Mouse (Mus musculus) MEL (cell line): ENCODE measurements around the gene Sergef. TPM values are rescaled to one million over a fixed set of nuclear protein-coding genes. Genes with fewer than 3 reads are reported as not detected.

ENCODE experiments used
- DNase-seq: peaks from one replicate; pipeline ENCODE4 v3.0.0; 2011; ENCODE audit warnings: low read depth, low spot score
- H3K27ac ChIP-seq: 2 replicates; pipeline ENCODE4 v1.5.1; 2012; ENCODE audit warnings: low read depth, mild to moderate bottlenecking, control low read depth, low read length, moderate library complexity; ENCODE audit not compliant: control insufficient read depth
- H3K27me3 ChIP-seq, 2 experiments: fragments of 150-350 bp in 1 of 2; sonication (generic) in 1 of 2; 2 replicates each; pipeline ENCODE4 v1.6.1; 2012; ENCODE audit warnings: low read length in 2 of 2, mild to moderate bottlenecking in 2 of 2, improper control_type of control experiment in 1 of 2, moderate library complexity in 1 of 2; ENCODE audit not compliant: insufficient read depth in 2 of 2, control insufficient read depth in 1 of 2
- H3K36me3 ChIP-seq, 2 experiments: 2 replicates each; pipeline ENCODE4 v1.6.1; 2012 to 2014; ENCODE audit warnings: low read length in 2 of 2, improper control_type of control experiment in 1 of 2, inconsistent platforms in 1 of 2, mild to moderate bottlenecking in 1 of 2; ENCODE audit not compliant: insufficient read depth in 2 of 2, control insufficient read depth in 1 of 2
- H3K4me1 ChIP-seq, 2 experiments: fragments of 150-350 bp in 1 of 2; sonication (generic) in 1 of 2; 2 replicates each; pipeline ENCODE4 v1.6.1; 2012; ENCODE audit warnings: low read length in 2 of 2, improper control_type of control experiment in 1 of 2, mild to moderate bottlenecking in 1 of 2; ENCODE audit not compliant: insufficient read depth in 2 of 2, control insufficient read depth in 1 of 2
- H3K4me3 ChIP-seq, 2 experiments: fragments of 150-350 bp in 1 of 2; sonication (generic) in 1 of 2; 2 replicates each; pipeline ENCODE4 v1.5.1; 2012; ENCODE audit warnings: low read depth in 2 of 2, low read length in 2 of 2, mild to moderate bottlenecking in 2 of 2, moderate library complexity in 2 of 2, control low read depth in 1 of 2, improper control_type of control experiment in 1 of 2; ENCODE audit not compliant: control insufficient read depth in 1 of 2, insufficient read depth in 1 of 2
- H3K79me2 ChIP-seq: 2 replicates; pipeline ENCODE4 v1.6.1; 2012; ENCODE audit warnings: mild to moderate bottlenecking, low read length, moderate library complexity; ENCODE audit not compliant: control insufficient read depth, poor library complexity, insufficient read depth
- H3K9ac ChIP-seq: 2 replicates; pipeline ENCODE4 v1.6.1; 2012; ENCODE audit warnings: low read depth, mild to moderate bottlenecking, control low read depth, low read length, moderate library complexity; ENCODE audit not compliant: control insufficient read depth, poor library complexity, severe bottlenecking
- H3K9me3 ChIP-seq: fragments of 150-350 bp; sonication (generic); replicated peaks from 2 replicates; pipeline ENCODE4 v1.6.1; 2012; ENCODE audit warnings: mild to moderate bottlenecking, low read length, improper control_type of control experiment, moderate library complexity; ENCODE audit not compliant: insufficient read depth
- CHD2 ChIP-seq: IDR thresholded peaks from 2 replicates; pipeline ENCODE4 v1.6.1; 2011; ENCODE audit warnings: low read length, improper control_type of control experiment
- E2F4 ChIP-seq: IDR thresholded peaks from 2 replicates; pipeline ENCODE4 v1.6.1; 2011; ENCODE audit warnings: low read depth, low read length, improper control_type of control experiment, borderline replicate concordance
- GABPA ChIP-seq: IDR thresholded peaks from 2 replicates; pipeline ENCODE4 v1.6.1; 2012; ENCODE audit warnings: low read depth, mild to moderate bottlenecking, inconsistent platforms, low read length, improper control_type of control experiment, moderate library complexity
- MAX ChIP-seq: IDR thresholded peaks from 2 replicates; pipeline ENCODE4 v1.6.1; 2011; ENCODE audit warnings: low read length, improper control_type of control experiment
- MAZ ChIP-seq: IDR thresholded peaks from 2 replicates; pipeline ENCODE4 v1.6.1; 2012; ENCODE audit warnings: low read depth, mild to moderate bottlenecking, inconsistent platforms, low read length, improper control_type of control experiment
- MXI1 ChIP-seq: IDR thresholded peaks from 2 replicates; pipeline ENCODE4 v1.6.1; 2011; ENCODE audit warnings: mild to moderate bottlenecking, low read depth, low read length, improper control_type of control experiment
- NRF1 ChIP-seq: IDR thresholded peaks from 2 replicates; pipeline ENCODE4 v1.6.1; 2014; ENCODE audit warnings: low read depth, mild to moderate bottlenecking, inconsistent platforms, low read length, improper control_type of control experiment, moderate library complexity; ENCODE audit not compliant: poor library complexity, insufficient read depth, severe bottlenecking
- POLR2AphosphoS2 ChIP-seq: IDR thresholded peaks from 2 replicates; pipeline ENCODE4 v1.6.1; 2011; ENCODE audit warnings: low read length, improper control_type of control experiment
- POLR2AphosphoS5 ChIP-seq: IDR thresholded peaks from 2 replicates; pipeline ENCODE4 v1.6.1; 2012; ENCODE audit warnings: low read depth, borderline replicate concordance, mild to moderate bottlenecking, inconsistent platforms, low read length, moderate library complexity, mixed read lengths
- RCOR1 ChIP-seq: IDR thresholded peaks from 2 replicates; pipeline ENCODE4 v1.6.1; 2012; ENCODE audit warnings: low read depth, mild to moderate bottlenecking, inconsistent platforms, low read length, improper control_type of control experiment
- ZKSCAN1 ChIP-seq: IDR thresholded peaks from 2 replicates; pipeline ENCODE4 v1.6.1; 2012; ENCODE audit warnings: low read depth, mild to moderate bottlenecking, inconsistent platforms, low read length, improper control_type of control experiment, moderate library complexity
- polyA plus RNA-seq, 2 experiments: library from polyadenylated mRNA; stranded (reverse) in 1 of 2; unstranded in 1 of 2; fragments of >175 nt in 1 of 2; fragments of >200 nt in 1 of 2; gene quantifications; 2 replicates each; pipeline versions ENCODE4 v1.2.1 to v1.2.4; 2012; ENCODE audit warnings: low replicate concordance in 2 of 2, low read depth in 1 of 2; ENCODE audit not compliant: insufficient read length in 2 of 2, insufficient read depth in 1 of 2, missing spikeins in 1 of 2
- total RNA-seq: library from RNA; depleted of rRNA; stranded (reverse); fragments of 300-350 nt; gene quantifications from 2 replicates; pipeline ENCODE4 v1.2.3, GENCODE M21; 2012

Sergef gene
- total and polyA plus RNA-seq, 3 experiments, result 7.6 to 11.7 TPM; not detected in 1

DNA sequence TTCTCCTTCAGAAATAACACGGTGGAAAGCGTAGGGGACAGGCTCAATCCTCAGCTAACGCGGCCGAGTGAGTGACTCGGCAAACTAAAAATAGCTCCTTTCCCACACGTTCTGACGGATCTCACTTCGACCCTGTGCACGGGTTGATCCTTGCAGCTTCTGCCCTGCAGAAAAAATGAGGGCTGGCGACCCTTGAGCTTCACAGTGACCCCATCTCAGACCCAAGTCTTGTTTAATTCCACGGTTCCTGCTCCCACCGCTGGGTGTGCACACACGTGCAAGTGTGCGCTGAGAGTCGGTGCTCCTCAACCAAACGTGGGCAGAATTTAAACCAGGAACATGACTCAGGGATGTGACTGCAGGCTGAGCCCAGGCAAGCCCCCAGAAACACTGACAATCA lies 52.1 kb downstream of the Sergef start:
- Histone ChIP-seq H3K27me3 (no peaks in the 10 kb centered on the region), H3K9me3 (no peaks in the 10 kb centered on the region)
- TF ChIP-seq POLR2AphosphoS5 (no peak), MAX (no peak), GABPA (no peak), NRF1 (no peak), RCOR1 (no peak)
- TF ChIP-seq, all 39 proteins: peak for 0
- no peak for DNase-seq
- no peak overlapping the region for H3K4me3 ChIP-seq
- H3K79me2 ChIP-seq, result no peaks in the 10 kb centered on the region
- no peaks in the 10 kb centered on the region for H3K36me3 ChIP-seq
- H3K9ac ChIP-seq, result no peak overlapping the region
- no peak overlapping the region for H3K27ac ChIP-seq
- H3K4me1 ChIP-seq, result no peaks in the 10 kb centered on the region

DNA sequence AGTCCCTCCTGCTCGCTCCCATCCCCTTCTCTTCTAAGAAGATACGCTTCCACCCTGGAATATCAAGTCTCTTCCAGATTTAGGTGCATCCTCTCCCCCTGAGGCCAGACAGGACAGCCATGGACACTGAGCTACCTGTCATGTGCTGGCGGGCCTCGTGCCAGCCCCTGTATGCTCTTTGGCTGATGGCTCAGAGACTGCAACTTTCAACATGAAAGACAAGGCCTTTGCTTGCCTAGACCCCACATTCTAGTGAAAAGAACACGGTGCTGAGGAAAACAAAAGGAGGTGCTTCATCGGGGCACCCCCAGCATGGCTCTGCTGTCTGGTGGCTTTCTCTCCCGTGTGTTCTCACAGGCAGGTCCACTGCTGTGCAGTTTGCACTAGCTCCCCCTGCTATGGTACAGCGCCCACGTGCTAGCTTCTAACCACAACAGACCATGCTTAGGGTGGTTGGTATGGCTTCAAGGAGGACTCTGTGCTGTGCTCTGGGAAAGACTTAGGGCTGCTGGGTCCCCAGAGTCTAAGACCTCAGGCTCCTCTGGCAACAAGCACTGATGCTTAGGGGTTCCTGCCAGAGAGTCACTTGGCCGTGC lies 52.9 kb downstream of the Sergef start:
- no peaks in the 10 kb centered on the region for H3K4me1 ChIP-seq
- H3K9me3 ChIP-seq, result no peaks in the 10 kb centered on the region
- H3K9ac ChIP-seq, result no peak overlapping the region
- no peak overlapping the region for H3K4me3 ChIP-seq
- H3K27ac ChIP-seq, result no peak overlapping the region
- no peak for TF ChIP-seq E2F4
- no peak for TF ChIP-seq CHD2
- no peak for TF ChIP-seq MXI1
- TF ChIP-seq POLR2AphosphoS2, result no peak
- no peaks in the 10 kb centered on the region for H3K79me2 ChIP-seq
- DNase-seq, result no peak
- H3K27me3 ChIP-seq, result no peaks in the 10 kb centered on the region
- no peaks in the 10 kb centered on the region for H3K36me3 ChIP-seq

DNA sequence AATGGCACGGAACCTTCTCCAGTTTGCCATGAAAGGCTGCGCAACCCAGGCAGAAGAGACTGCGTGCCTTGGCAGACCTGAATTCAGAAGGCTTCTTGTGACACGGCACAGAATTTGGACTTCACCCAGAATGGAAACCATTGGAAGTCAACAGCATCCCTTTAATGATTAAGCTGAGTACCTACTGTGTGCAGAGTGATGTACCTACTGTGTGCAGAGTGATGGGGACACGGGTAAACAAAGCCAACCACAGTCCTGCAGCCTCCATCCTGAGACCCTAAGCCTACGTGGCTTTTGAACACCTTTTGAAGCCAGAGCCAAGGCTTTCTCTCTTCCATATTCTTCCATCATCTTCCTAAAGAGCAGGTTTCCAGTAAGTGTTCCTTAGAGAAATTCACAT lies 56.9 kb downstream of the Sergef start:
- no peaks in the 10 kb centered on the region for H3K9me3 ChIP-seq
- DNase-seq, result no peak
- no peaks in the 10 kb centered on the region for H3K27me3 ChIP-seq
- no peaks in the 10 kb centered on the region for H3K4me1 ChIP-seq
- no peak for TF ChIP-seq MAZ
- TF ChIP-seq ZKSCAN1, result peak; percentile 98
- no peak overlapping the region for H3K27ac ChIP-seq
- no peak overlapping the region for H3K9ac ChIP-seq
- H3K79me2 ChIP-seq, result no peaks in the 10 kb centered on the region
- no peaks in the 10 kb centered on the region for H3K36me3 ChIP-seq
- H3K4me3 ChIP-seq, result no peak overlapping the region
